25 mouse cellular contexts compared by ENCODE assay signal in the genomic region with DNA sequence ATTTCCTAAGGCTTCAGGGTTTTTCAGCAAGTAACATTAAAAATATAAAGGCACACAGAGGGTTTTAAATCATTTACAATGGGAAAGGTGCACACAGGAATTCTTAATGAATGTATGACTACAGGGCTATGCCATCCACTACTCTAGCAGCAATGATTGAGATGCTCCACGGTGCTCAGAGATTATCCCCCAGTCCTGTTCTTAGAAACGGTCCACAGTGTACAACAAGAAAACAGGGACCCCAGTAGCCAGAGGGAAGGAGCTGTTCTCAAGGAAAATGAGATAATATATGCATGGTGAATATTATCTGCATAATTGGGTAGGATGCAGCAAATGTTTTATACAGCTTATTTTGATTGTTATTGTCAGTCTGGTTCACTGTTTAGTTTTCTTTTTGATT.
"Had no signal": no experiment of that assay in that cellular context is flagged by ENCODE, and none has a peak within 500 bp of the region (broad histone marks: within the 10 kb centered on the region; RNA-seq: fewer than 3 reads in every experiment).

No protein-coding gene starts in this region.

- H3K36me3 ChIP-seq: heart, embryonic 10.5 days; heart, embryonic 12.5 days; hindbrain, embryonic 10.5 days; hindbrain, embryonic 13.5 days; hindbrain, embryonic 15.5 days; intestine, embryonic 15.5 days; limb, embryonic 10.5 days; limb, embryonic 12.5 days had no signal

- H3K9ac ChIP-seq: heart, embryonic 12.5 days; hindbrain, embryonic 13.5 days; hindbrain, embryonic 15.5 days; intestine, embryonic 15.5 days; limb, embryonic 12.5 days had no signal

- ATAC-seq: inflammation-experienced regulatory T-cells, adult 6 months; intestine, embryonic 15.5 days; intestine, postnatal 0 days had no signal

- H3K27me3 ChIP-seq: heart, embryonic 12.5 days; hindbrain, embryonic 13.5 days; hindbrain, embryonic 15.5 days; intestine, embryonic 15.5 days; limb, embryonic 12.5 days had no signal

- DNase-seq: gastrocnemius, adult 2 months; gastrocnemius, postnatal 10 days; gastrocnemius, postnatal 25 days; heart, adult 18-20 months; heart, postnatal 10 days; heart, postnatal 4 days; kidney, adult 18-20 months; kidney, adult 8-10 months; kidney, postnatal 10 days; kidney, postnatal 25 days; kidney, postnatal 4 days; liver had no signal

- H3K4me3 ChIP-seq: gastrocnemius, adult 2 months; heart, embryonic 10.5 days; heart, embryonic 12.5 days; hindbrain, embryonic 10.5 days; hindbrain, embryonic 13.5 days; hindbrain, embryonic 15.5 days; intestine, embryonic 15.5 days; layer of hippocampus, adult 2 months; left cerebral cortex, adult 2 months; limb, embryonic 10.5 days; limb, embryonic 12.5 days had no signal

- H3K9me3 ChIP-seq: heart, embryonic 10.5 days; heart, embryonic 12.5 days; hindbrain, embryonic 10.5 days; hindbrain, embryonic 13.5 days; hindbrain, embryonic 15.5 days; intestine, embryonic 15.5 days; limb, embryonic 10.5 days; limb, embryonic 12.5 days had no signal

- H3K27ac ChIP-seq: gastrocnemius, adult 2 months; heart, embryonic 10.5 days; hindbrain, embryonic 10.5 days; hindbrain, embryonic 13.5 days; hindbrain, embryonic 15.5 days; intestine, embryonic 15.5 days; layer of hippocampus, adult 2 months; left cerebral cortex, adult 2 months; limb, embryonic 10.5 days; limb, embryonic 12.5 days had no signal

- H3K4me1 ChIP-seq: heart, embryonic 10.5 days; heart, embryonic 12.5 days; hindbrain, embryonic 10.5 days; hindbrain, embryonic 13.5 days; hindbrain, embryonic 15.5 days; intestine, embryonic 15.5 days; limb, embryonic 10.5 days; limb, embryonic 12.5 days had no signal

- H3K4me2 ChIP-seq: heart, embryonic 12.5 days; hindbrain, embryonic 13.5 days; hindbrain, embryonic 15.5 days; intestine, embryonic 15.5 days; limb, embryonic 12.5 days; liver, embryonic 11.5 days had no signal
